27 mouse cellular contexts compared by ENCODE assay signal in the genomic region with DNA sequence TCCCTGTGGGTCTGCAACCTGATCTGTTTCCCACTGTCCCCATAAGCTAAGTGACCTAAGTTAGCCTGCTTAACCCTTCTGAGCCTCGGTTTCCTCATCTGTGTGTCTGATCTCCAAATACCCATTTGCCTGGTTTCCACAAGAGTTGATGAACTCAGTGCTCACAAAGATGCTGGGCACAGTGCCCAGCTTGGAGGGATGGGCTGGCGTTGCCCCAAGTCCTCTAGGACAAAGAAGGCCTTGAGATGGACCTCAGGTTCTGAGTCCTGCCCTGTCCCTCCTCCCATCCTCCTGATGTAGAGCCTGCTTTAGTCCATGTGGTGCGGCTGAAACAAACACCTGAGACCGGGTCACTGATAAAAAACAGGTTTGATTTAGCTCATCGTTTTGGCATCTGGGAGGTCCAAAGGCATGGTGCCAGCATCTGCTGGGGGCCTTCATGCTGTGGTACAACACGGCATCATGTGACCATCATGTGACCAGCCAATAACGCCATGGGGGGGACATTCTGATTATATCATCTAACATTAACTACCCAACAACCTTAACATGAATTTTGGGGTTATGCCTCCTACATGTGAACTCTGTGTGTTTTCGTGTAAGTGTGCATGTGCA.
"Had no signal": no experiment of that assay in that cellular context is flagged by ENCODE, and none has a peak within 500 bp of the region (broad histone marks: within the 10 kb centered on the region; RNA-seq: fewer than 3 reads in every experiment).

No protein-coding gene starts in this region.

- H3K36me3 ChIP-seq: heart, embryonic 10.5 days; heart, embryonic 12.5 days; hindbrain, embryonic 13.5 days; hindbrain, embryonic 15.5 days; intestine, embryonic 15.5 days; limb, embryonic 13.5 days; limb, embryonic 15.5 days; liver, embryonic 13.5 days; liver, embryonic 15.5 days had no signal

- H3K27me3 ChIP-seq: heart, embryonic 12.5 days; hindbrain, embryonic 15.5 days; intestine, embryonic 15.5 days; liver, embryonic 13.5 days; liver, embryonic 15.5 days had no signal

- H3K9ac ChIP-seq: heart, embryonic 12.5 days; hindbrain, embryonic 13.5 days; hindbrain, embryonic 15.5 days; intestine, embryonic 15.5 days; limb, embryonic 13.5 days; limb, embryonic 15.5 days; liver, embryonic 13.5 days; liver, embryonic 15.5 days; liver, postnatal 0 days had no signal

- H3K4me2 ChIP-seq: heart, embryonic 12.5 days; hindbrain, embryonic 13.5 days; hindbrain, embryonic 15.5 days; intestine, embryonic 15.5 days; limb, embryonic 13.5 days; limb, embryonic 15.5 days; liver, embryonic 13.5 days; liver, embryonic 15.5 days had no signal

- DNase-seq: gastrocnemius, adult 2 months; gastrocnemius, postnatal 10 days; gastrocnemius, postnatal 25 days; heart, adult 18-20 months; heart, postnatal 10 days; heart, postnatal 4 days; kidney, adult 18-20 months; kidney, adult 8-10 months; kidney, postnatal 10 days; kidney, postnatal 25 days; kidney, postnatal 4 days; layer of hippocampus, adult 9-11 months; layer of hippocampus, postnatal 36 days; left cerebral cortex, postnatal 4 days; liver, embryonic 13.5 days; liver, postnatal 0 days had no signal

- H3K9me3 ChIP-seq: heart, embryonic 10.5 days; heart, embryonic 12.5 days; hindbrain, embryonic 13.5 days; hindbrain, embryonic 15.5 days; intestine, embryonic 15.5 days; limb, embryonic 15.5 days; liver, embryonic 13.5 days; liver, embryonic 15.5 days had no signal

- H3K4me3 ChIP-seq: gastrocnemius, adult 2 months; heart, embryonic 10.5 days; heart, embryonic 12.5 days; hindbrain, embryonic 13.5 days; hindbrain, embryonic 15.5 days; intestine, embryonic 15.5 days; layer of hippocampus, adult 2 months; limb, embryonic 13.5 days; limb, embryonic 15.5 days; liver, embryonic 13.5 days; liver, embryonic 15.5 days had no signal

- H3K27ac ChIP-seq: gastrocnemius, adult 2 months; heart, embryonic 10.5 days; hindbrain, embryonic 13.5 days; hindbrain, embryonic 15.5 days; intestine, embryonic 15.5 days; layer of hippocampus, adult 2 months; limb, embryonic 13.5 days; limb, embryonic 15.5 days; liver, embryonic 13.5 days; liver, embryonic 15.5 days had no signal

- H3K4me1 ChIP-seq: intestine, embryonic 15.5 days; liver, embryonic 13.5 days; liver, embryonic 15.5 days had no signal

- ATAC-seq: inflammation-experienced regulatory T-cells, adult 6 months; intestine, embryonic 15.5 days; intestine, postnatal 0 days; liver, postnatal 0 days had no signal
